Mouse (Mus musculus) heart, embryonic 10.5 days (tissue): ENCODE results near the gene Sacm1l. TPM values are rescaled to one million over a fixed set of nuclear protein-coding genes. Genes with fewer than 3 reads are reported as not detected.

Source experiments
- DNase-seq: peaks from one replicate; pipeline ENCODE4 v3.0.0-alpha.2; 2017; ENCODE audit warnings: low spot score
- H3K27ac ChIP-seq: fragments of 300-500 bp; sonication (generic); 2 replicates; pipeline ENCODE4 v1.5.1; 2016; ENCODE audit warnings: mild to moderate bottlenecking
- H3K27me3 ChIP-seq: fragments of 300-500 bp; sonication (generic); 2 replicates; pipeline ENCODE4 v1.6.1; 2016; ENCODE audit warnings: mild to moderate bottlenecking; ENCODE audit not compliant: poor library complexity, insufficient read depth, severe bottlenecking
- H3K36me3 ChIP-seq: fragments of 300-500 bp; sonication (generic); 2 replicates; pipeline ENCODE4 v1.6.1; 2016; ENCODE audit warnings: mild to moderate bottlenecking, moderate library complexity
- H3K4me1 ChIP-seq: fragments of 300-500 bp; sonication (generic); 2 replicates; pipeline ENCODE4 v1.6.1; 2016; ENCODE audit warnings: mild to moderate bottlenecking
- H3K4me3 ChIP-seq: fragments of 300-500 bp; sonication (generic); 2 replicates; pipeline ENCODE4 v1.5.1; 2016; ENCODE audit warnings: mild to moderate bottlenecking, moderate library complexity
- H3K9me3 ChIP-seq: fragments of 300-500 bp; sonication (generic); 2 replicates; pipeline ENCODE4 v1.6.1; 2016; ENCODE audit warnings: mild to moderate bottlenecking, moderate library complexity
- WGBS: fragments of 180-500 bp; shearing (Covaris S2); methylation state at CpG from one replicate; pipeline ENCODE4 v1.1.7; 2016; 5-methylcytosine and 5-hydroxymethylcytosine counted together
- polyA plus RNA-seq: library from polyadenylated mRNA; unstranded; fragments of >200 nt; fragmentation: Nextera tagmentation; extraction: Ambion mirVana; gene quantifications from 2 replicates; pipeline ENCODE4 v1.2.1, GENCODE M21; 2016

Gene Sacm1l
- polyA plus RNA-seq, 1 experiment from 2014 or later: 42.6 TPM

DNA sequence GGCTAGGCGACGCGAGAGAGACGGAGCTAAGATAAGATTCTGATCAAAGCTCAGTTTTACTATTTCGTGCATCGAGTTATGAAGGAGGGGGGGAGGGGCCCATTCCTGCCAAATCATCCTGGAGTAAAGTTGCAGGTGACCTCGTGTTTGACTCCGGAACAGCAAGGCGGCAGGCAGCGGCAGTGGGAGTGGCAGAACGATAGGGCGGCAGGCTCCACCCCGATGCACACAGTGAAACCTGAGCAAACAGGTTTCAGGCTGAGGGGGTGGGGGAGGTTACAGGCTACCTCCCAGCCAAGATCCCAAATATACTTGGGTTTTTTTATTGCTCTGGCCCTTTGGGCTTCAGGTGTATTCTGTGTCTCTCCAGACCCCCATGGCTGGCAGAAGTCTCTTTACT lies 32.9 kb upstream of the Sacm1l start:
- peaks cover 22% of the 10 kb centered on the region for H3K4me1 ChIP-seq
- peaks cover 15% of the 10 kb centered on the region for H3K36me3 ChIP-seq
- 7% methylated on average over 13 of the region's 13 CpGs for WGBS
- peak overlapping the region; percentile 37 for H3K4me3 ChIP-seq
- no peaks in the 10 kb centered on the region for H3K9me3 ChIP-seq
- DNase-seq: no peak
- H3K27me3 ChIP-seq: no peaks in the 10 kb centered on the region
- H3K27ac ChIP-seq: no peak overlapping the region

DNA sequence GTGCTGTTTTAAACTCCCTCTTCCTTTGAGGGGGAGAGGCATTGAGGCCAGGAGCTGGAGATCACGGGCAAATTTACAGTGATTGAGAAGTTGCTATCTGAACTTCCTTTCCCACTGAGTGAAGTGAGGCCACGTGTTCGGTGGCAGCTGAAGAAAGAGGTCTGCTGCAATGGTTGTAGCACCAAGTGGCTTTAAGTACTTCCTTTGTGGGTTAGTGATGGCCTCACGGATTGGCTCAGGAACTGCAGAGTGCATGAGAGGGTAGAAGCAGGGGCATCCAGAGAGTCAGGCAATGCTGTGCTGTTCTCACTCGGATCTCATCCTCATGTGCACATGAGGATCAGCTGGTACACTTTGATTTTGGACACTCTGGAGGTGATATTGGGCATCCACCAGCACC lies 31.7 kb upstream of the Sacm1l start:
- WGBS: 54% methylated on average over 5 of the region's 5 CpGs

DNA sequence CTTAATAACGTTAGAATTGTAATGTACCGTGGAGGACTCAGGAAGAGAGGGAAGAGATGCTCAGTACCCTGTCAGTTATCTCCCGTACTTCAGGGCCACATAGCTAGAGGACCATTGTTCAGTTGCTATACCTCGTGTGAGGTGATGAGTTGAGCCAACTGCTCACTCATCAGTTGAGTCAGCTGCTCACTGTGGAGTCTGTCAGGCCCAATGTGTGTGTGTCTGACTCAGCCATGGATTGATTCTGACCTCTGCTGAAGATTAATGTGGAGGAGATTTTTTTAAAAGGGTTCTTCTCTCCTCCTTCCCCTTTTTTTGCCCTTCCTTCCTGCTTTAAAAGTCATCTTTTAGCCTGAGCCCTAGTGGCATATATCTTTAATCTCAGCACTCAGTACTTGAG lies 29.1 kb upstream of the Sacm1l start:
- Histone ChIP-seq H3K27ac (no peak overlapping the region), H3K36me3 (peaks cover 32% of the 10 kb centered on the region), H3K4me3 (no peak overlapping the region), H3K9me3 (no peaks in the 10 kb centered on the region), H3K27me3 (no peaks in the 10 kb centered on the region), H3K4me1 (peaks cover 11% of the 10 kb centered on the region)
- 53% methylated on average over 4 of the region's 4 CpGs for WGBS
- no peak for DNase-seq

More for the DNA sequence above, 31.7 kb upstream of the Sacm1l start:
- no peak overlapping the region for H3K4me3 ChIP-seq
- peaks cover 11% of the 10 kb centered on the region for H3K4me1 ChIP-seq
- no peak for DNase-seq
- H3K27me3 ChIP-seq: no peaks in the 10 kb centered on the region
- H3K36me3 ChIP-seq: peaks cover 24% of the 10 kb centered on the region
- no peaks in the 10 kb centered on the region for H3K9me3 ChIP-seq
- H3K27ac ChIP-seq: no peak overlapping the region

DNA sequence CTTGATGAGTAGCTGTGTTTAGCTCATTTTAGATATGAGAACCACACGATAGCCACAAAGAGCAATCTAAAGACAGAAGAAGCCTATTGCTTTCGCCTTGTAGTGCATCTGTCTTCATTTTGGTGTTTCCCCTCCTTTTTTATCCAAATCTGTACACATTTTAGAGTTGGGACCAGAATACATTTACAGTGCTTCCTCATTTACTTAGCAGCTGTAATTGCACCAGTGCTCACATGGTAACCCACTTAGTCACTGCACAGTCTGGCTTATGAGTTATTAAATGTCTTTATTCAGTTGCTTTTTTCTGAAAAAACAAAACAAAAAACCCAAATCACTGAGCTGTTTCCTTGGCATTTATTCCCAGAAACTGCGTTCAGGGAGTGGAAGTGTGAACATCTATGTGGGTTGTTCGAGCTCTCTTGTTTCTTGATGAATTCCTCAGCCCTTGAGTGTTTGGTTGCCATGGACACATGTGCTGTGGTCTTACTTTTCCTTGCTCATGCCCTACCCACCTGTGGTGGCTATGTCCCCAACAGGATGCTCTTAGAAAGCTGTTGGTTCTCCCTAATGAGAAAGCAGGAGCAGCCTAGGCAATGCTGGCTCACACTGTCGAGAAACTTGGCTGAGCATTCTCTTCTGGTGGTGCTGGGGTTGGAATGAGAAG lies 26.3 kb upstream of the Sacm1l start:
- no peak for DNase-seq
- no peaks in the 10 kb centered on the region for H3K9me3 ChIP-seq
- no peaks in the 10 kb centered on the region; the same call in 1 of the 2 replicates for H3K4me1 ChIP-seq
- 81% methylated on average over 5 of the region's 5 CpGs for WGBS
- no peaks in the 10 kb centered on the region for H3K27me3 ChIP-seq
- H3K27ac ChIP-seq: no peak overlapping the region
- peaks cover 32% of the 10 kb centered on the region for H3K36me3 ChIP-seq
- H3K4me3 ChIP-seq: no peak overlapping the region

DNA sequence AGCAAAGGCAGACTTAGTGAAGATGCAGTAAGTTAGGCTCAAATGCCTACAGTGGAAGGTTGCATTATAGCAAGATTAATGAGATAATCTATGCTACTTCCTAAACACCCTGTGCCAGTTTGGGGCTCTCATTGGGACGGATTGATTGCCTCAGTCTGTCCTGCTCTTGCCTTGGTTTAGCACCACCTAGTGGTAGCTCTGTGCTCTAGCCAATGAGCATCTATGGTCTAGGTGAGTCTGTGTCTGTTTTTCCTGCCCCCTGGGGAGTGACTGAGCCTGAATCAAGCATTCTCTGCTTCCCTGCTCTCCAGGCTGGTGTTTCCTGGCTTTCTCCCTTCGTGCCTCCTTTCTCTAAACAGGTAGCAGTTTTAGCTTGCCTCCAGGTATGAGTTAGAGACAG lies 25.2 kb upstream of the Sacm1l start:
- H3K27ac ChIP-seq: no peak overlapping the region
- H3K9me3 ChIP-seq: no peaks in the 10 kb centered on the region
- H3K4me3 ChIP-seq: no peak overlapping the region
- H3K4me1 ChIP-seq: no peaks in the 10 kb centered on the region; the same call in 1 of the 2 replicates
- peaks cover 32% of the 10 kb centered on the region for H3K36me3 ChIP-seq
- H3K27me3 ChIP-seq: no peaks in the 10 kb centered on the region
- DNase-seq: no peak
- 10% methylated on average over 2 of the region's 2 CpGs for WGBS

DNA sequence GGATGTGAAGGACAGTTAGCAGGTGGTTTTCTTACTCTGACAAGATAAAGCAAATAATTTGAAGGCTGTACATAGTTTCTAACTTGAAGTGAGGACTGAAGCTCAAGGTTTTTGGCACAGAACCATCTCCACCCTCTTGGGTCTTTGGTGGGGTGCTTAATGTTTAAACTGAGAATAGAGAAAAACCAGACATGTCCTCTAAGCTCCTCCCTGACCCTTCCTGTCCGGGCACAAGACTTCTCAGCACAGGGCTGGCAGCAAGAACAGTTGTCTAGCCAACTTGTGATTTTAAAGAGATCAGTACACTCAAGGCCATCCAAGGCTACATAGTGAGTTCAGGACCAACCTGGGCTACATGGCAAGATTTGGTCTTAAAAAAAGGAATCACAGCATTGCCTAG lies 24.0 kb upstream of the Sacm1l start:
- Histone ChIP-seq H3K4me1 (no peaks in the 10 kb centered on the region; the same call in 1 of the 2 replicates), H3K27me3 (no peaks in the 10 kb centered on the region), H3K9me3 (no peaks in the 10 kb centered on the region), H3K4me3 (no peak overlapping the region), H3K27ac (no peak overlapping the region), H3K36me3 (peaks cover 32% of the 10 kb centered on the region)
- 55% methylated on average over 1 of the region's 1 CpGs for WGBS
- no peak for DNase-seq

DNA sequence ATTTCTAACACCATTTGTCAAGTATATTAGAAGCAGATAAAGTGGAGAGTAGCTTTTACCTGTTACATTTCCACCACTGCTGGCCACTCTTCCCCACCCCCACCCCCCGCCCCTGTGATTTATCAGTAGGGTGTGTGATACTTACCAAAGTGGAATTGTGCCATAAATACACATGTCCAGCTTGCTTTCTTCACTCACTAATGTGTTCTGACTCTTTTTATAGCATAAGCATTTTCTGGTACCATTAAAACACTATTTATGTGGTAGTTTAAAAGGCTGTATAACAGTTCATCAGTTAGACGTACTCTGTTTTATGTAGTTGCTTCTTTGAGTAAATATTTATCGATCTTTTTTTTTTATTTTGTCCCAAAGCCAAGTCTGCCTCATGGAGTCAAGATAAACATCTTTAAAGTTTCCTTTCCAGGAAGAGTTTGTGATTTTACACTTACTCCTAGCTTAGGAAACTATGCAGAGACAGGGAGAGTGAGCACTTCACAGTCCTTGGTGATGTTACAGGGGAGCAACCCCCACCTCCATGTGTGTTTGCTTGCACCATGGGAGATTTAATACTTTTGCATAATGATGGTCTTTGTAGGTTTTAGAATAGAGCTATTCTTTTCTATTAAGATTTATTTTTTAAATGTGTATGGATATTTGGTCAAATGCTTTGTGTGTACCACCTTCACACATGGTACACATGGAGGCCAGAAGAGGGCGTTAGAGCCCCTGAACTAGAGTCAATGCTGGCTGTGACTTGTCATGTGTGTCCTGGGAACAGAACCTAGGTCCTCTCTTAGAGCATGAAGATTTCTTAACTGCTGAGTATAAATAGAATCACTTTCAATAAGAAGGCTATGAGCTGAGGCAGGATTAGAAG lies 23.1 kb upstream of the Sacm1l start:
- WGBS: 72% methylated on average over 4 of the region's 4 CpGs
- H3K4me3 ChIP-seq: no peak overlapping the region

DNA sequence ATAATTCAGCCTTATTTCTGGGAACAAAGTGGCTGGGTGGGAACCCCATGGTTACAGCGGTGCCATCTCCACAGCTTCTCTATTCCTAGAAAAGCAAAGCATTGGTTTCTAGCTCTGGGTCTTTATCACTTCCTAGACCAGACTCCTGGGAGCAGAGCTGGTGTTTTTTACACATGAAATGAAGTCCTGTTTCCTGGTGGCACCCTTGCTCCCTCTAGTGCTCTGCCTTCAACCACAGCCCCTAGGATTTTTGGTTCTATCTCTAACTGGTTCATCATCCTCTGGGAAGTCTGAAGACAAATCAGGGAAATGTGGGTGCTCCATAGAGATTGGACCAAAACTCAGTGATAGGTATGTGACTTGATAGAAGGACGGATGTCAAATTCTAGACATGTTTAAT lies 22.2 kb upstream of the Sacm1l start:
- Histone ChIP-seq H3K9me3 (no peaks in the 10 kb centered on the region), H3K27ac (no peak overlapping the region; the same call in 1 of the 2 replicates), H3K36me3 (peaks cover 37% of the 10 kb centered on the region), H3K27me3 (no peaks in the 10 kb centered on the region), H3K4me1 (no peaks in the 10 kb centered on the region; the same call in 1 of the 2 replicates), H3K4me3 (no peak overlapping the region)
- WGBS: 86% methylated on average over 2 of the region's 2 CpGs
- peak; percentile 31 for DNase-seq

More for the DNA sequence above, 23.1 kb upstream of the Sacm1l start:
- H3K4me1 ChIP-seq: no peaks in the 10 kb centered on the region; the same call in 1 of the 2 replicates
- H3K27ac ChIP-seq: no peak overlapping the region; the same call in 1 of the 2 replicates
- H3K27me3 ChIP-seq: no peaks in the 10 kb centered on the region
- H3K36me3 ChIP-seq: peaks cover 32% of the 10 kb centered on the region
- no peak for DNase-seq
- no peaks in the 10 kb centered on the region for H3K9me3 ChIP-seq

DNA sequence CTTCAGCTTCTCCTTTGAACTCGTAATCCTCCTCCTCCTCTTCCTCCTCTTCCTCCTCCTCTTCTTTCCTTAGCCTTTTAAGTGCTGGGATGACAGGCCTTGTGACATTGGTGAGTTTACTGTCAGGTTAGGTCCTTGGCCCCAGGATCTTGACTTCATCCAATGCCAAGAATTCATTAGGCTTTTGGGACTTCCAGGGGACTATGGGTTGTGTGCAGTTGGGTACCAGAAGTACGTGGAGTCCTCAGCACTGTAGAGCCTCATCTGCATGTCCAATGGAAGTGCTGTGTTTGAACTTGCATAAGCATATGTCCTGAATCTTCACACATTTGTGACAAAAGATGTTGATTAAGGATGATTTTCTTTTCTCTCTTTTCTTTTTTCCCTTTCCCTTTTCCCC lies 20.6 kb upstream of the Sacm1l start:
- WGBS: 88% methylated on average over 2 of the region's 2 CpGs
- Histone ChIP-seq H3K27ac (no peak overlapping the region), H3K4me1 (no peaks in the 10 kb centered on the region; the same call in 1 of the 2 replicates), H3K36me3 (peaks cover 38% of the 10 kb centered on the region), H3K27me3 (no peaks in the 10 kb centered on the region), H3K9me3 (no peaks in the 10 kb centered on the region), H3K4me3 (no peak overlapping the region)
- no peak for DNase-seq

DNA sequence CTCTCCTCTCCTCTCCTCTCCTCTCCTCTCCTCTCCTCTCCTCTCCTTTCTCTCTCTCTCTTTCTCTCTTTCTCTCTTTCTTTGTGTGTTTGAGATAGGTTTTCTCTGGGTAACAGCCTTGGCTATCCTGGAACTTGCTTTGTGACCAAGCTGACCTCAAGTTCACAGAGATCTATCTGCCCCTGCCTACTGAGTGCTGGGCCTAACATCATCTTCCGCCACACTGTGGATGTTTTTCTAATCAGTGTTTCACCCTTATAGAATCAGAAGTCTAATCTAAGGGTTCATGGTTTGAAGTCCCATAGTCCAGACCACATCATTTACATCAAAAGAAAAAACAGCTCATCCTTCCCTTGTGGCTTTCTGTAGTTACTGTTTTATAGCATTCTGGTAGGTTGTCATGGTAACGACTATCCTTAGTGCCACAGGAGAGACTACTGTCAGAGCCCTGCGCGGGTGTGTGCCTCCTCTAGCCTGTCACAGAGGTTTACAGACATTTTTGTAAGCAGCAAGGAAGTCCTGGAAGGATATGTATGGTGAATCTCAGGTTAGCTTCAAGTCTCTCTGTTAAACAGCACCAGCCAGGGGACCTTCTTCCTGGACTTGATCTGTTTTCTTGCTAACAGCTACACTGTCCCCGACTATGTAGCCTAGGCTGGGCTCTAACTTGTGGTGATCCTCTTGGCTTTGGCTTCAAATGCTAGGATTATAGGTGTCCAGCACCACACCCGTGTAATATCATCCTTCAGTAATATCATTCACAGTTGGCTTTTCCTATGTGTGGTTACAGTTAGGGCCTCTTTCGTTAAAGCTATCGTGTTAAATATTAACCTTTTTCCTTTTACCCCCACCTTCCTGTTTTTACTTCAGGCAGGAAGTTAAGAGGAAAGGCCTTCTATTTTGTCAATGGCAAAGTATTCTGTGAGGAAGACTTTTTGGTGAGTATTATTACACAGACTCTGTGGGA lies 19.6 kb upstream of the Sacm1l start:
- no peak overlapping the region for H3K4me3 ChIP-seq
- 82% methylated on average over 8 of the region's 8 CpGs for WGBS
- peaks cover 38% of the 10 kb centered on the region for H3K36me3 ChIP-seq
- no peak for DNase-seq
- no peaks in the 10 kb centered on the region for H3K9me3 ChIP-seq
- H3K27ac ChIP-seq: no peak overlapping the region
- H3K4me1 ChIP-seq: no peaks in the 10 kb centered on the region; the same call in 1 of the 2 replicates
- H3K27me3 ChIP-seq: no peaks in the 10 kb centered on the region

DNA sequence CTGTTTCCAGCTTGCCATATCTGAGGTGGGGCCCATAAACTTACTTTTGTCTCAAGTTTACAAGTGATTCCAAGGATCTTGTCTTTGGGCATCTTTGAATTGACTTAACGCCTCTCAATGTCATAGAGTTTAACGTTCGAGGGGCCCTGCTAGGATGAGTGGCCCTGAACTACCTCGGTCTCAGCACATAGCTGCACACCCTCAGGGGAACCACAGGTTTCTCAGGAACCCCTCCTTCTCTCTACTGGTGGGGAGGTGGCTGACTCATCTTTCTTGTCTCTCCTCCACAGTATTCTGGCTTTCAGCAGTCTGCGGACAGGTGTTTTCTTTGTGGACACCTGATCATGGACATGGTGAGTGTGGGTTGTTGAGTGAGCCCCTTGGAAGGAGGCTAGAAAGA lies 18.6 kb upstream of the Sacm1l start:
- H3K4me1 ChIP-seq: no peaks in the 10 kb centered on the region; the same call in 1 of the 2 replicates
- H3K27me3 ChIP-seq: no peaks in the 10 kb centered on the region
- WGBS: 91% methylated on average over 5 of the region's 5 CpGs
- H3K27ac ChIP-seq: no peak overlapping the region
- no peaks in the 10 kb centered on the region for H3K9me3 ChIP-seq
- H3K4me3 ChIP-seq: no peak overlapping the region
- DNase-seq: no peak
- H3K36me3 ChIP-seq: peaks cover 40% of the 10 kb centered on the region

DNA sequence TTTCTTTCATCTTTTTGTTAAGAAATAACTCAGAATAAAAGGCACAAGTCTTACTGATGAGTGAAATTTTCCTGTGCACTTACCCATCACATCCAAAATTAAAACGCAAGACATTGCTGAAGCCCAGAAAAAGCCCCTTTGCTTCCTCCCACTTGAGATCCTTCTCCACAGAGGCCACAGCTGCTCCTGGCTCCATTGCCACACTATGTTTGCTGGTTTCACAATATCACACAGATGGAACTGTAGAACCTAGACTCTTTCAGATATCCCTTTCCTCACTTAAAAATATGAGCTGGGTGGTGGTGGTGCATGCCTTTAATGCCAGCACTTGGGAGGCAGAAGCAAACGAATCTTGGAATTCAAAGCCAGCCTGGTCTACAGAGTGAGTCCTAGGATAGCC lies 17.1 kb upstream of the Sacm1l start:
- WGBS: 83% methylated on average over 2 of the region's 2 CpGs
- peaks cover 56% of the 10 kb centered on the region for H3K36me3 ChIP-seq
- no peak overlapping the region for H3K27ac ChIP-seq
- no peak for DNase-seq
- H3K4me1 ChIP-seq: no peaks in the 10 kb centered on the region
- H3K27me3 ChIP-seq: no peaks in the 10 kb centered on the region
- H3K4me3 ChIP-seq: no peak overlapping the region
- H3K9me3 ChIP-seq: no peaks in the 10 kb centered on the region
